Mouse (Mus musculus) ES-E14 (cell line): ENCODE results near the gene Tmem40. TPM values are rescaled to one million over a fixed set of nuclear protein-coding genes. Genes with fewer than 3 reads are reported as not detected.

ENCODE experiments used
- DNase-seq: peaks from one replicate; pipeline ENCODE4 v3.0.0-alpha.2; 2013; ENCODE audit warnings: low read depth, low spot score
- H3K27ac ChIP-seq: 2 replicates; pipeline ENCODE4 v1.5.1; 2012; ENCODE audit warnings: low read depth, mild to moderate bottlenecking, low read length, moderate library complexity, mixed read lengths; ENCODE audit not compliant: poor library complexity, insufficient read depth, severe bottlenecking
- H3K36me3 ChIP-seq: 2 replicates; pipeline ENCODE4 v1.6.1; 2012; ENCODE audit warnings: mild to moderate bottlenecking, low read length, moderate library complexity, mixed read lengths; ENCODE audit not compliant: control insufficient read depth, poor library complexity, insufficient read depth, severe bottlenecking
- H3K4me1 ChIP-seq, 2 experiments: fragments of 150-350 bp in 1 of 2; sonication (generic) in 1 of 2; 2 replicates each; pipeline ENCODE4 v1.6.1; 2012; ENCODE audit warnings: low read length in 2 of 2, mild to moderate bottlenecking in 1 of 2, mixed read lengths in 1 of 2; ENCODE audit not compliant: control insufficient read depth in 2 of 2, insufficient read depth in 2 of 2, poor library complexity in 1 of 2
- H3K4me3 ChIP-seq, 2 experiments: fragments of 150-350 bp in 1 of 2; sonication (generic) in 1 of 2; 2 replicates each; pipeline ENCODE4 v1.5.1; 2012; ENCODE audit warnings: low read length in 2 of 2, low read depth in 1 of 2, mild to moderate bottlenecking in 1 of 2, mixed read lengths in 1 of 2; ENCODE audit not compliant: insufficient read depth in 1 of 2, poor library complexity in 1 of 2, severe bottlenecking in 1 of 2
- H3K9ac ChIP-seq: 2 replicates; pipeline ENCODE4 v1.6.1; 2012; ENCODE audit warnings: low read depth, mild to moderate bottlenecking, low read length, mixed read lengths; ENCODE audit not compliant: poor library complexity, insufficient read depth, severe bottlenecking
- H3K9me3 ChIP-seq: fragments of 150-350 bp; sonication (generic); 2 replicates; pipeline ENCODE4 v1.6.1; 2012; ENCODE audit warnings: low read depth, mild to moderate bottlenecking, low read length; ENCODE audit not compliant: control insufficient read depth, insufficient read depth
- CHD2 ChIP-seq: IDR thresholded peaks from 2 replicates; pipeline ENCODE4 v1.6.1; 2014; ENCODE audit warnings: mild to moderate bottlenecking, low read depth, low read length, inconsistent platforms
- HCFC1 ChIP-seq: IDR thresholded peaks from 2 replicates; pipeline ENCODE4 v1.6.1; 2012; ENCODE audit warnings: low read length, inconsistent platforms, borderline replicate concordance; ENCODE audit not compliant: insufficient read depth
- MAFK ChIP-seq: IDR thresholded peaks from 2 replicates; pipeline ENCODE4 v1.6.1; 2014; ENCODE audit warnings: mild to moderate bottlenecking, low read depth, low read length, inconsistent platforms; ENCODE audit not compliant: insufficient read depth
- ZC3H11A ChIP-seq: IDR thresholded peaks from 2 replicates; pipeline ENCODE4 v1.6.1; 2012; ENCODE audit warnings: low read depth, mild to moderate bottlenecking, inconsistent platforms, low read length, borderline replicate concordance
- ZNF384 ChIP-seq: IDR thresholded peaks from 2 replicates; pipeline ENCODE4 v1.6.1; 2012; ENCODE audit warnings: low read depth, low read length, inconsistent platforms
- in situ Hi-C, 2 experiments: fragments of 600-800 bp; cut with MboI; formaldehyde crosslinking; loops; one replicate each; pipeline ENCODE4 v1.15.1; 2025; ENCODE audit warnings: low sequenced_read_pairs in 2 of 2, inconsistent platforms in 1 of 2; ENCODE audit not compliant: unreplicated experiment in 2 of 2
- total RNA-seq: library from RNA; depleted of rRNA; stranded (reverse); fragments of 300-350 nt; gene quantifications from 2 replicates; pipeline ENCODE4 v1.2.3, GENCODE M21; 2012

The Tmem40 gene
- total RNA-seq, 1 experiment: 21.9 TPM

GRCm38 (mm10) chr6:115727108-115727507, 35.1 kb downstream of the Tmem40 start:
- Histone ChIP-seq H3K9ac (no peak overlapping the region), H3K27ac (no peak overlapping the region), H3K4me3 (no peak overlapping the region), H3K4me1 (peaks cover 0 to 11% of the 10 kb centered on the region in 2 experiments; a peak in 1 of 4 replicates), H3K9me3 (no peaks in the 10 kb centered on the region), H3K36me3 (no peaks in the 10 kb centered on the region)
- TF ChIP-seq MAFK (no peak), HCFC1 (no peak), CHD2 (no peak), ZNF384 (no peak), ZC3H11A (no peak)
- in situ Hi-C loops: no loop called here
- peak; percentile 81 for DNase-seq

GRCm38 (mm10) chr6:115722246-115722645, 40.0 kb downstream of the Tmem40 start:
- TF ChIP-seq HCFC1: no peak
- no peak for TF ChIP-seq CHD2
- H3K4me1 ChIP-seq: peaks cover 0 to 4% of the 10 kb centered on the region in 2 experiments; a peak in 1 of 4 replicates
- H3K4me3 ChIP-seq: no peak overlapping the region
- no peak overlapping the region for H3K9ac ChIP-seq
- no peaks in the 10 kb centered on the region for H3K9me3 ChIP-seq
- DNase-seq: no peak
- no peak overlapping the region for H3K27ac ChIP-seq
- in situ Hi-C loops: loop anchor here in 1 of 2 experiments (5.0 kb wide), 1 partner anchor 50 kb away; the partner anchor contains the start of gene Cand2
- no peaks in the 10 kb centered on the region for H3K36me3 ChIP-seq

- Histone ChIP-seq H3K9ac (no peak overlapping the region; the same call in 1 of the 2 replicates), H3K9me3 (no peaks in the 10 kb centered on the region), H3K27ac (peak overlapping the region; percentile 62), H3K36me3 (no peaks in the 10 kb centered on the region), H3K4me3 (peak overlapping the region; percentile 16 to 34), H3K4me1 (peaks cover 0 to 18% of the 10 kb centered on the region in 2 experiments; a peak in 2 of 4 replicates)
- DNase-seq: peak; percentile 68
- in situ Hi-C loops: no loop called here
- TF ChIP-seq MAFK (no peak), ZNF384 (no peak), ZC3H11A (no peak), CHD2 (no peak), HCFC1 (no peak)
Observed at GRCm38 (mm10) chr6:115717715-115718558, 44.3 kb downstream of the Tmem40 start.

GRCm38 (mm10) chr6:115717101-115717652, 45.0 kb downstream of the Tmem40 start:
- in situ Hi-C loops: no loop called here

More at GRCm38 (mm10) chr6:115717101-115717652, 45.0 kb downstream of the Tmem40 start:
- Histone ChIP-seq H3K9ac (peak overlapping the region; percentile 52; the same call in 1 of the 2 replicates), H3K9me3 (no peaks in the 10 kb centered on the region), H3K4me3 (peak overlapping the region; percentile 6 to 34; a peak in 2 of 4 replicates), H3K27ac (peak overlapping the region; percentile 62), H3K4me1 (peaks cover 0 to 18% of the 10 kb centered on the region in 2 experiments; a peak in 2 of 4 replicates), H3K36me3 (no peaks in the 10 kb centered on the region)
- no peak for DNase-seq
- TF ChIP-seq MAFK: peak; percentile 38; the same call in 1 of the 2 replicates
- no peak for TF ChIP-seq ZC3H11A
